Mouse (Mus musculus): Measurements from ENCODE around the gene Zfyve28. TPM values are rescaled to one million over a fixed set of nuclear protein-coding genes. Genes with fewer than 3 reads are reported as not detected.

Zfyve28 gene
- total RNA-seq, 1 experiment from 2014 or later: not detected

GRCm38 (mm10) chr5:34287001-34287837 is 1.0 kb downstream of the Zfyve28 start:
- no peak for ATAC-seq (replicated peaks; ENCODE audit: low read depth, poor library complexity, severe bottlenecking)

- no peak for ATAC-seq (replicated peaks; ENCODE audit: low read depth, poor library complexity, severe bottlenecking)
These were observed 1.7 kb downstream of the Zfyve28 start for GRCm38 (mm10) chr5:34286516-34286915.

- ATAC-seq (replicated peaks; ENCODE audit: low read depth, poor library complexity, severe bottlenecking): no peak
These were observed 3.0 kb downstream of the Zfyve28 start for GRCm38 (mm10) chr5:34285285-34285684.

DNA sequence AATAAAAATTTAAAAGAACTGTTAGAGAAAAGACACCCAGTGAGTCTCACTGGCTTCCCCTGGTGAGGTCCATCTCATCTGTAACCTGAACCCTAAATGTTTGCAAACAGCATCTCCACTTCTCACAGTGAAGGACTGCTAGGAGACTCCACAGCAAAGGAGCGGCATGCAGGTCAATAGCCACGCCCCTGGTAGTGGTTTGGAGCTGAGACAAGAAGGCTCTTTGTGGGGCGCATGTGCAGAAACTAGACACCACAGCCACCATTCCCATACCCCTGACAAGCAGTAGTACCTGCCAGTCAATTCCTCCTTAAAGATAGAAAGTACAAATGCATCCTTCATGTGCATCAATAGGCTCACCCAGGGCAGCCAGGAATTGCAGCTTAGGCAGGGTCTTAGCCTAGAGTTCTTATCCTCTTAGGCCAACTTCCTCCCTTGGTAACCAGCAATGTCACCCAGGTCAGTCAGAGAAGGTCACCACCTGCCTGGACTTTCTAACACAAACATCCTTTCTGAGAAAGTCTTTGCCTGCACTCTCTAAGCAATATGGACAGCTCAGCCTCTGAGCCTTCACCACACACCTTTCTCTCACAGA is 4.0 kb downstream of the Zfyve28 start:
- ATAC-seq (replicated peaks; ENCODE audit: low read depth, poor library complexity, severe bottlenecking): no peak

GRCm38 (mm10) chr5:34283355-34283754 is 4.9 kb downstream of the Zfyve28 start:
- no peak for ATAC-seq (replicated peaks; ENCODE audit: low read depth, poor library complexity, severe bottlenecking)

- no peak for ATAC-seq (replicated peaks; ENCODE audit: low read depth, poor library complexity, severe bottlenecking)
These were observed 7.3 kb downstream of the Zfyve28 start for GRCm38 (mm10) chr5:34280976-34281375.

DNA sequence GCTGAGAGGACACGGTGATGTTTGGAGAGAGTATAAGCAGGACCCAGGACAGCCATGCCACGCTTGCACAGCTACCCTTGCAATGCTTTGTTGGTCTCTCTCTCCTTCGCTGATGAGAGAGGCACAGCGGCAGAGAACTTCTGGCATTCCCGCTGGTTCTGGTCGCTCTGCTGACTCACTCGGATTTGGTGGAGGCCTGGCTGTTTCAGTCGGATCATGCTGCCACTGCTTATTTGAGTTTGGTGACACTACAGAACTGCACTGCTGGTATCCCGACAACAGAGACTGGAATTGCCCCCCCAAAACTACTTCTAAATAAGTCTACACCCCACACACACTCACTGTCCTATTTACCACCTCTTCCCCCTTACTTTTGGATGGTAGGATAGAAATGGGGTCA is 9.0 kb downstream of the Zfyve28 start:
- no peak for ATAC-seq (replicated peaks; ENCODE audit: low read depth, poor library complexity, severe bottlenecking)

GRCm38 (mm10) chr5:34278058-34278457 is 10.2 kb downstream of the Zfyve28 start:
- ATAC-seq (replicated peaks; ENCODE audit: low read depth, poor library complexity, severe bottlenecking): peak; percentile 53

- ATAC-seq (replicated peaks; ENCODE audit: low read depth, poor library complexity, severe bottlenecking): no peak
These were observed 11.5 kb downstream of the Zfyve28 start for GRCm38 (mm10) chr5:34276746-34277145.

GRCm38 (mm10) chr5:34276191-34276590 is 12.1 kb downstream of the Zfyve28 start:
- no peak for ATAC-seq (replicated peaks; ENCODE audit: low read depth, poor library complexity, severe bottlenecking)

DNA sequence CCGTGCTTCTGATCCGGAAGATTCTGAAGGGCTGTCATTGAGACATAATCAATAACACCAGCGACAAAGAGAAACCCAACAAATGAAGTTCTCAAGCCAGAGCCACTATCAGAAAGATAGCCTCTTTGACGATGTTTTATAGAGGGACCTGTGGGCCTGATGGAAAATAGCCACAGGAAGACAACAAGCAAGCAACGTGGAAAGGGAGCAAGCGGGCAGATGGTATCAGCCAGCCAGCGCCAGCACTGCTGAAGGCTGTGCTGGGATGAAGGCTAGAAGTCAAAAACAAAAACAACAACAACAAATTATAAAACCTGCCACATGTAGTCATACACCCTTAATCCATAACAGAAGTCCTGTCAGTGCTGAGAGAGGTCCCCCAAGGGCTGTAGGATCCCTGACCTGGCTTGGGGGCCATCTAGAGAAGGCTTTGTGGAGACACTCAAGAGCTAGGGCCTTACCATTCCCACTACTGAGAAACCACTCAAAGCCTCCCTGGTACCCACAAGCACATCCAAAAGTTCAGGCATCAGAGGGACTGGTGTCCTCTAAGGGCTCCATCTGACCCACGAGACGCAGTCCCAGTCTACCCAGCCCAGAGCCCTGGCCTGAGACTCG is 13.5 kb downstream of the Zfyve28 start:
- no peak for ATAC-seq (replicated peaks; ENCODE audit: low read depth, poor library complexity, severe bottlenecking)

DNA sequence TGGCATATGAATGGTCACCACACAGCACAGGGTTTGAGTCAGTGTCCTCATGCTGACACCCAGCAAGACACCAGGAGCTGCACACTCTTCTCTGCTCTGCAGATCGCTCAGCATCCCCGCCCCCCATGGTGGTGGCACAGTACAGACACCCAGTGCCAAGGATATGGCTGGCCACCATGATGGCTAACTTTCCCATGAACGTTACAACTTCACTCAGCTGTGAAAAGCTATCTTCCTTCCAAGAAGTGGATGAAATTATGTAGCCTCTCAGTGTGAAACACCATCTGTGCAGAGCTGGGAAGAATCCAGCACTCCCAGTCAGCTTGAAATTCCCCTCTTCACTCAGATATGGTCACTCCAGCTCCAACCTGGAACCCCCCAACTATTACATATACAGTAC is 14.0 kb downstream of the Zfyve28 start:
- ATAC-seq (replicated peaks; ENCODE audit: low read depth, poor library complexity, severe bottlenecking): no peak

GRCm38 (mm10) chr5:34273251-34273681 is 15.0 kb downstream of the Zfyve28 start:
- no peak for ATAC-seq (replicated peaks; ENCODE audit: low read depth, poor library complexity, severe bottlenecking)

DNA sequence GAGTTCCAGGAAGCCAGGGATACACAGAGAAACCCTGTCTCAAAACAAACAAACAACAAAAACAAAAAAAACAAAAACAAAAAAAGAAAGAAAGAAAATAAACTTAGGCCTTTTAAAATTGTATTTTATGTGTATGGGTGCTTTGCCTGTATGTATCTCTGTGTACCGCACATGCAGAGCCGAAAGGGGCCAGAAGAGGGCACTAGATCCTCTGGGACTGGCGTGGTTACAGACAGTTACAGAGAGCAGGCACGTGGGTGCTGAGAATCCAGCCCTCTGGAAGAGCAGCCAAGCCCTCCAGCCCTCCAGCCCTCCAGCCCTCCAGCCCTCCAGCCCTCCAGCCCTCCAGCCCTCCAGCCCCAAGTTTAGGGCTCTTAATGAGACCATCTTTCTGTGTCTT is 16.5 kb downstream of the Zfyve28 start:
- ATAC-seq (replicated peaks; ENCODE audit: low read depth, poor library complexity, severe bottlenecking): peak; percentile 69; the same call in 1 of the 2 replicates

DNA sequence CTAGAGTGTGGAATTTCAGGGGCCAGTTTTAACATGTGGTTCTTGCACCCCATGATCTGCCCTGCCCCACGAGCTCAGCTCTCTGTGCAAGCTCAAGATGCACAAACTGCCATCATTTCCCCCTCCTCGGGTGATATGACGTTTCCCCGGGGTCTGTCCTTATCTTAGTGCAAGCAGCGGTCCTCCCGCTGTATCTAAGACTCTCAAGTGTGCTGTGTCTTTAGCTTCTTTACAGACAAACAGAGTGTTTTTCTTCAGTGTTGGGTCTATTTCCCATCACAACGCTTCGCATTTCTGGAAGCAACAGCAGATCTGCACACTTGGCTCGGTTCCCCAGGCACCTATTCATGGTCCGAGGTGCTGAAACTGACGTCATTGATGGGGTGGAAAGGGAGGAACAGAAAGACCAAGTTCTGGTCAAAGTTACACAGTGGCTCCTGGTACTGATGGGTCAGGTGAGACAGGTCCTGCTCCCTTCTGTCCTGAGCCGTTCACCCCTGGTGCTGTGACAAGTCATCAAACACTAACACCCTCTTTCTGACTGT is 18.3 kb downstream of the Zfyve28 start:
- ATAC-seq (replicated peaks; ENCODE audit: low read depth, poor library complexity, severe bottlenecking): no peak

GRCm38 (mm10) chr5:34269197-34269920 is 18.9 kb downstream of the Zfyve28 start:
- ATAC-seq (replicated peaks; ENCODE audit: low read depth, poor library complexity, severe bottlenecking): no peak

- ATAC-seq (replicated peaks; ENCODE audit: low read depth, poor library complexity, severe bottlenecking): no peak
These were observed 22.2 kb downstream of the Zfyve28 start for GRCm38 (mm10) chr5:34266065-34266464.

- no peak for ATAC-seq (replicated peaks; ENCODE audit: low read depth, poor library complexity, severe bottlenecking)
These were observed 29.0 kb downstream of the Zfyve28 start for GRCm38 (mm10) chr5:34259172-34259816.

GRCm38 (mm10) chr5:34255189-34255588 is 33.1 kb downstream of the Zfyve28 start:
- no peak; the same call in 1 of the 2 replicates for ATAC-seq (replicated peaks; ENCODE audit: low read depth, poor library complexity, severe bottlenecking)

DNA sequence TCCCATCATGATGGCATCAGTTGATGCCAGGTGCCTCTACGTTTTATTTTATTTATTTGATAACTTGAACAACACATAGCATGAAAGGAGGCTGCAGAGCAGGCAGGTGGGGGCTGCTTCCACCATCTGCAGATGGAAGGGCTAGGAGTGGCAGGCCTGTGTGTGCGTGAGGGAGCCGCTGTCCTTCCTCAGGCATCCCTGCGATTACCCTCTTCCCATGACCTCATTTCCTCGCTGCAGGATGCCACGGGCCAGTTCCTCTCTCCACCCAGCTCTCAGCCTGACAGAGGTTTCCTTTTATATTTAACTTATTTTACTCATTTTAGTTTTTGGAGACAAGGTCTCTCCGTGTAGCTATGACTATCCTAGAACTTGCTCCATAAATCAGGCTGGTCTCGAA is 33.9 kb downstream of the Zfyve28 start:
- 0 out of 2 replicates have a peak, but pooled peaks have one; percentile 15 for ATAC-seq (replicated peaks; ENCODE audit: low read depth, poor library complexity, severe bottlenecking)

All from common myeloid progenitor, adult 5-6 weeks (primary cell).